In genomic region chr9:60244943-60245342, GRCm38 (mm10) we compare ENCODE assay signal across 9 mouse cellular contexts.
DNase-seq lines count a peak whose midpoint lies in the region; ATAC-seq and TF ChIP-seq lines count a peak whose summit lies in the region.
"Had no signal": no experiment of that assay in that cellular context is flagged by ENCODE, and none has a peak within 500 bp of the region (broad histone marks: within the 10 kb centered on the region; RNA-seq: fewer than 3 reads in every experiment).

No protein-coding gene starts in this region.

- H3K27me3 ChIP-seq in E14TG2a.4 (ENCODE audit: insufficient read depth, low read length): no peaks in the 10 kb centered on the region
- H3K27me3 ChIP-seq in heart, postnatal 0 days (ENCODE audit: control insufficient read depth, insufficient read depth, low read length): no peaks in the 10 kb centered on the region
- H3K27me3 ChIP-seq in lung, embryonic 16.5 days (ENCODE audit: control insufficient read depth, insufficient read depth, low read depth, low read length): no peaks in the 10 kb centered on the region
- H3K27me3 ChIP-seq: heart, embryonic 15.5 days had no signal

- peak; percentile 58 for DNase-seq in adrenal gland, adult 2 months
- DNase-seq in embryo, embryonic 11 days: peak; percentile 80
- peak; percentile 69 for DNase-seq in heart, postnatal 0 days (ENCODE audit: low spot score)
- peak; percentile 63 to 91 for DNase-seq in layer of hippocampus, adult 18-20 months (ENCODE audit: low spot score in 2 of 2)
- peak; percentile 88 to 91 for DNase-seq in right cerebral cortex, adult 2 months (ENCODE audit: low spot score in 2 of 2)
- no peak for DNase-seq in T-cell, adult 2 months (ENCODE audit: low spot score)

- H3K4me1 ChIP-seq in E14TG2a.4 (replicated peaks; ENCODE audit: low read depth, low read length): no peaks in the 10 kb centered on the region
- no peaks in the 10 kb centered on the region for H3K4me1 ChIP-seq in heart, postnatal 0 days (ENCODE audit: control insufficient read depth, insufficient read depth)
- no peaks in the 10 kb centered on the region for H3K4me1 ChIP-seq in lung, embryonic 16.5 days (replicated peaks; ENCODE audit: control insufficient read depth, insufficient read depth, low read length)
- H3K4me1 ChIP-seq: heart, embryonic 15.5 days had no signal

- H3K27ac ChIP-seq in heart, postnatal 0 days (ENCODE audit: low read depth): no peak overlapping the region
- no peak overlapping the region for H3K27ac ChIP-seq in lung, embryonic 16.5 days (ENCODE audit: low read length)
- H3K27ac ChIP-seq: heart, embryonic 15.5 days had no signal

- no peaks in the 10 kb centered on the region for H3K36me3 ChIP-seq in E14TG2a.4 (ENCODE audit: insufficient read depth, low read length)
- no peaks in the 10 kb centered on the region for H3K36me3 ChIP-seq in heart, postnatal 0 days (replicated peaks; ENCODE audit: control insufficient read depth, insufficient read depth, low read length)
- H3K36me3 ChIP-seq in lung, embryonic 16.5 days (ENCODE audit: control insufficient read depth, insufficient read depth, low read length): no peaks in the 10 kb centered on the region
- H3K36me3 ChIP-seq: heart, embryonic 15.5 days had no signal

- H3K4me3 ChIP-seq in E14TG2a.4 (replicated peaks; ENCODE audit: low read length): no peak overlapping the region
- no peak overlapping the region for H3K4me3 ChIP-seq in heart, postnatal 0 days (ENCODE audit: low read depth, low read length)
- no peak overlapping the region for H3K4me3 ChIP-seq in lung, embryonic 16.5 days (ENCODE audit: low read length)
- H3K4me3 ChIP-seq: heart, embryonic 15.5 days had no signal

- H3K9me3 ChIP-seq in E14TG2a.4 (ENCODE audit: low read length): no peaks in the 10 kb centered on the region
- H3K9me3 ChIP-seq in heart, postnatal 0 days (replicated peaks; ENCODE audit: control insufficient read depth, low read length): no peaks in the 10 kb centered on the region
- no peaks in the 10 kb centered on the region for H3K9me3 ChIP-seq in lung, embryonic 16.5 days (ENCODE audit: control insufficient read depth, low read length)
- H3K9me3 ChIP-seq: heart, embryonic 15.5 days had no signal

- no peak for TF ChIP-seq EP300 in heart, postnatal 0 days (IDR thresholded peaks at IDR 0.05; ENCODE audit: low read depth)

- peak; percentile 87 for TF ChIP-seq CTCF in E14TG2a.4 (conservative IDR thresholded peaks at IDR 0.05; ENCODE audit: low read length)
- TF ChIP-seq CTCF in heart, postnatal 0 days (IDR thresholded peaks at IDR 0.05; ENCODE audit: low read depth): peak; percentile 93

- WGBS in heart, postnatal 0 days: 4% methylated on average over 5 of the region's 5 CpGs
- WGBS in lung, embryonic 16.5 days: 1% methylated on average over 5 of the region's 5 CpGs

- no peak overlapping the region for H3K4me2 ChIP-seq in heart, postnatal 0 days (ENCODE audit: low read depth, low read length)
- H3K4me2 ChIP-seq in lung, embryonic 16.5 days (ENCODE audit: low read depth, low read length): no peak overlapping the region
- H3K4me2 ChIP-seq: heart, embryonic 15.5 days had no signal

- no peak for ATAC-seq in heart, postnatal 0 days (ENCODE audit: insufficient read depth, low read depth)
- ATAC-seq in lung, embryonic 16.5 days (ENCODE audit: low read depth): peak; percentile 61; the same call in 1 of the 2 replicates

- no peak overlapping the region for H3K9ac ChIP-seq in heart, postnatal 0 days (replicated peaks; ENCODE audit: low read depth, low read length)
- H3K9ac ChIP-seq in lung, embryonic 16.5 days (ENCODE audit: low read length): no peak overlapping the region
- H3K9ac ChIP-seq: heart, embryonic 15.5 days had no signal
